Mouse (Mus musculus) forebrain, embryonic 11.5 days (tissue): ENCODE measurements at regions not wholly inside any gene's neighbourhood (a gene's known extent, or its start where the extent isn't known, plus 50 kb on each side); places are given as distances from the start of the nearest gene placed in this dataset.

ENCODE experiments used
- ATAC-seq: fragments of 200-750 bp; cut with Nextera tagmentation; replicated peaks from 2 replicates; pipeline ENCODE4 v1.8.0; 2017; ENCODE audit warnings: moderate TSS enrichment; ENCODE audit not compliant: low FRiP score
- DNase-seq: peaks from one replicate; pipeline ENCODE4 v3.0.0-alpha.2; 2017; ENCODE audit warnings: low spot score
- H3K27ac ChIP-seq: fragments of 300-500 bp; sonication (generic); 2 replicates; pipeline ENCODE4 v1.5.1; 2014; ENCODE audit warnings: low read depth, low read length
- H3K27me3 ChIP-seq: fragments of 300-500 bp; sonication (generic); 2 replicates; pipeline ENCODE4 v1.6.1; 2014; ENCODE audit warnings: mild to moderate bottlenecking, low read length, mixed read lengths; ENCODE audit not compliant: control insufficient read depth, insufficient read depth
- H3K36me3 ChIP-seq: fragments of 300-500 bp; sonication (generic); 2 replicates; pipeline ENCODE4 v1.6.1; 2014; ENCODE audit warnings: mild to moderate bottlenecking, low read length, moderate library complexity, mixed read lengths; ENCODE audit not compliant: control insufficient read depth, insufficient read depth
- H3K4me1 ChIP-seq: fragments of 300-500 bp; sonication (generic); replicated peaks from 2 replicates; pipeline ENCODE4 v1.6.1; 2014; ENCODE audit warnings: low read length, mixed read lengths; ENCODE audit not compliant: control insufficient read depth, insufficient read depth
- H3K4me2 ChIP-seq: fragments of 300-500 bp; sonication (generic); 2 replicates; pipeline ENCODE4 v1.6.1; 2014; ENCODE audit warnings: low read depth, mild to moderate bottlenecking, low read length, moderate library complexity, mixed read lengths; ENCODE audit not compliant: severe bottlenecking
- H3K4me3 ChIP-seq: fragments of 300-500 bp; sonication (generic); 2 replicates; pipeline ENCODE4 v1.5.1; 2014; ENCODE audit warnings: low read depth, low read length
- H3K9ac ChIP-seq: fragments of 300-500 bp; sonication (generic); 2 replicates; pipeline ENCODE4 v1.6.1; 2014; ENCODE audit warnings: low read length
- H3K9me3 ChIP-seq: fragments of 300-500 bp; sonication (generic); 2 replicates; pipeline ENCODE4 v1.6.1; 2016; ENCODE audit warnings: low read length, mixed read lengths; ENCODE audit not compliant: control insufficient read depth
- WGBS: fragments of 180-500 bp; shearing (Covaris S2); extraction: QIAGEN DNeasy Blood & Tissue Kit; methylation state at CpG from one replicate; pipeline ENCODE4 v1.1.7; 2014; 5-methylcytosine and 5-hydroxymethylcytosine counted together

GRCm38 (mm10) chr1:121188895-121189294 lies 143.5 kb downstream of the Insig2 start:
- no peak for DNase-seq
- H3K27ac ChIP-seq = no peak overlapping the region
- H3K36me3 ChIP-seq = no peaks in the 10 kb centered on the region
- H3K4me3 ChIP-seq = no peak overlapping the region
- no peaks in the 10 kb centered on the region for H3K4me1 ChIP-seq
- ATAC-seq = no peak
- no peaks in the 10 kb centered on the region for H3K27me3 ChIP-seq
- 57% methylated on average over 2 of the region's 2 CpGs for WGBS
- no peak overlapping the region for H3K9ac ChIP-seq
- no peaks in the 10 kb centered on the region for H3K9me3 ChIP-seq
- H3K4me2 ChIP-seq = no peak overlapping the region

- WGBS = 87% methylated on average over 4 of the region's 4 CpGs
- Histone ChIP-seq H3K4me3 (no peak overlapping the region), H3K27ac (no peak overlapping the region), H3K27me3 (no peaks in the 10 kb centered on the region), H3K4me1 (no peaks in the 10 kb centered on the region), H3K36me3 (no peaks in the 10 kb centered on the region), H3K9me3 (no peaks in the 10 kb centered on the region), H3K9ac (no peak overlapping the region), H3K4me2 (no peak overlapping the region)
- DNase-seq (no peak), ATAC-seq (no peak)
Observed at GRCm38 (mm10) chr1:121194800-121195199, 137.6 kb downstream of the Insig2 start.

GRCm38 (mm10) chr1:121215843-121216242 lies 116.5 kb downstream of the Insig2 start:
- no peak overlapping the region for H3K27ac ChIP-seq
- ATAC-seq (no peak), DNase-seq (no peak)
- no peaks in the 10 kb centered on the region for H3K9me3 ChIP-seq
- H3K9ac ChIP-seq = no peak overlapping the region
- H3K4me2 ChIP-seq = no peak overlapping the region
- no peaks in the 10 kb centered on the region for H3K27me3 ChIP-seq
- H3K4me3 ChIP-seq = no peak overlapping the region
- 29% methylated on average over 2 of the region's 2 CpGs for WGBS
- H3K36me3 ChIP-seq = no peaks in the 10 kb centered on the region
- H3K4me1 ChIP-seq = no peaks in the 10 kb centered on the region

GRCm38 (mm10) chr1:121224250-121224649 lies 108.1 kb downstream of the Insig2 start:
- Histone ChIP-seq H3K4me3 (no peak overlapping the region), H3K4me2 (no peak overlapping the region), H3K4me1 (no peaks in the 10 kb centered on the region), H3K9me3 (no peaks in the 10 kb centered on the region), H3K36me3 (no peaks in the 10 kb centered on the region), H3K9ac (no peak overlapping the region), H3K27ac (no peak overlapping the region), H3K27me3 (no peaks in the 10 kb centered on the region)
- no peak for ATAC-seq
- WGBS = 90% methylated on average over 11 of the region's 11 CpGs
- no peak for DNase-seq

- Histone ChIP-seq H3K4me1 (no peaks in the 10 kb centered on the region), H3K4me2 (no peak overlapping the region), H3K36me3 (no peaks in the 10 kb centered on the region), H3K9ac (no peak overlapping the region), H3K27me3 (no peaks in the 10 kb centered on the region), H3K27ac (no peak overlapping the region), H3K9me3 (no peaks in the 10 kb centered on the region), H3K4me3 (no peak overlapping the region)
- no peak for DNase-seq
- WGBS = 88% methylated on average over 15 of the region's 15 CpGs
- no peak for ATAC-seq
Observed at GRCm38 (mm10) chr1:121226466-121227232, 105.7 kb downstream of the Insig2 start.

- no peak overlapping the region for H3K4me3 ChIP-seq
- no peaks in the 10 kb centered on the region for H3K27me3 ChIP-seq
- no peak overlapping the region for H3K27ac ChIP-seq
- 84% methylated on average over 6 of the region's 6 CpGs for WGBS
- no peaks in the 10 kb centered on the region for H3K36me3 ChIP-seq
- ATAC-seq (no peak), DNase-seq (no peak)
- H3K4me1 ChIP-seq = no peaks in the 10 kb centered on the region
- H3K9ac ChIP-seq = no peak overlapping the region
- H3K4me2 ChIP-seq = no peak overlapping the region
- H3K9me3 ChIP-seq = no peaks in the 10 kb centered on the region
Observed at GRCm38 (mm10) chr1:121227233-121227594, 105.2 kb downstream of the Insig2 start.

GRCm38 (mm10) chr1:121243576-121243975 lies 88.8 kb downstream of the Insig2 start:
- WGBS = 59% methylated on average over 6 of the region's 6 CpGs
- H3K4me1 ChIP-seq = no peaks in the 10 kb centered on the region

GRCm38 (mm10) chr1:121247556-121247955 lies 84.8 kb downstream of the Insig2 start:
- Histone ChIP-seq H3K4me3 (no peak overlapping the region), H3K4me1 (no peaks in the 10 kb centered on the region), H3K9ac (no peak overlapping the region), H3K27ac (no peak overlapping the region), H3K36me3 (no peaks in the 10 kb centered on the region), H3K4me2 (no peak overlapping the region), H3K9me3 (no peaks in the 10 kb centered on the region), H3K27me3 (no peaks in the 10 kb centered on the region)
- DNase-seq (no peak), ATAC-seq (no peak)
- WGBS = 84% methylated on average over 2 of the region's 2 CpGs

More at GRCm38 (mm10) chr1:121243576-121243975, 88.8 kb downstream of the Insig2 start:
- Histone ChIP-seq H3K27ac (no peak overlapping the region), H3K9ac (no peak overlapping the region), H3K9me3 (no peaks in the 10 kb centered on the region), H3K27me3 (no peaks in the 10 kb centered on the region), H3K36me3 (no peaks in the 10 kb centered on the region), H3K4me3 (no peak overlapping the region), H3K4me2 (no peak overlapping the region)
- DNase-seq = no peak
- ATAC-seq = no peak

- Histone ChIP-seq H3K4me1 (no peaks in the 10 kb centered on the region), H3K9me3 (no peaks in the 10 kb centered on the region), H3K36me3 (no peaks in the 10 kb centered on the region), H3K9ac (no peak overlapping the region), H3K27me3 (no peaks in the 10 kb centered on the region), H3K4me2 (no peak overlapping the region), H3K27ac (no peak overlapping the region), H3K4me3 (no peak overlapping the region)
- WGBS = 67% methylated on average over 1 of the region's 1 CpGs
- DNase-seq (no peak), ATAC-seq (no peak)
Observed at GRCm38 (mm10) chr1:121249081-121249480, 83.3 kb downstream of the Insig2 start.
